Mouse (Mus musculus) liver, embryonic 13.5 days (tissue): ENCODE measurements around the gene Olfr905. TPM values are rescaled to one million over a fixed set of nuclear protein-coding genes. Genes with fewer than 3 reads are reported as not detected.

Source experiments
- ATAC-seq: fragments of 200-750 bp; cut with Nextera tagmentation; 2 replicates; pipeline ENCODE4 v1.8.0; 2017; ENCODE audit warnings: low read depth, mild to moderate bottlenecking, moderate number of reproducible peaks, moderate library complexity
- DNase-seq: peaks from one replicate; pipeline ENCODE4 v3.0.0; 2022
- H3K27ac ChIP-seq: fragments of 300-500 bp; sonication (generic); 2 replicates; pipeline ENCODE4 v1.5.1; 2015; ENCODE audit warnings: moderate library complexity, mild to moderate bottlenecking, inconsistent platforms
- H3K27me3 ChIP-seq: fragments of 300-500 bp; sonication (generic); 2 replicates; pipeline ENCODE4 v1.6.1; 2015; ENCODE audit warnings: mild to moderate bottlenecking, inconsistent platforms
- H3K36me3 ChIP-seq: fragments of 300-500 bp; sonication (generic); 2 replicates; pipeline ENCODE4 v1.6.1; 2015; ENCODE audit warnings: mild to moderate bottlenecking, inconsistent platforms
- H3K4me1 ChIP-seq: fragments of 300-500 bp; sonication (generic); replicated peaks from 2 replicates; pipeline ENCODE4 v1.6.1; 2015; ENCODE audit warnings: inconsistent platforms
- H3K4me2 ChIP-seq: fragments of 300-500 bp; sonication (generic); 2 replicates; pipeline ENCODE4 v1.6.1; 2015; ENCODE audit warnings: inconsistent platforms, mild to moderate bottlenecking, moderate library complexity
- H3K4me3 ChIP-seq: fragments of 300-500 bp; sonication (generic); replicated peaks from 2 replicates; pipeline ENCODE4 v1.5.1; 2015; ENCODE audit warnings: mild to moderate bottlenecking, inconsistent platforms
- H3K9ac ChIP-seq: fragments of 300-500 bp; sonication (generic); 2 replicates; pipeline ENCODE4 v1.6.1; 2015; ENCODE audit warnings: mild to moderate bottlenecking, inconsistent platforms
- H3K9me3 ChIP-seq: fragments of 300-500 bp; sonication (generic); replicated peaks from 2 replicates; pipeline ENCODE4 v1.6.1; 2016; ENCODE audit warnings: inconsistent platforms
- WGBS: fragments of 180-500 bp; shearing (Covaris S2); methylation state at CpG from one replicate; pipeline ENCODE4 v1.1.7; 2015; ENCODE audit not compliant: insufficient replicate concordance; 5-methylcytosine and 5-hydroxymethylcytosine counted together
- polyA plus RNA-seq: library from polyadenylated mRNA; unstranded; fragments of >200 nt; fragmentation: Nextera tagmentation; extraction: Ambion mirVana; gene quantifications from 2 replicates; pipeline ENCODE4 v1.2.1, GENCODE M21; 2015

Gene Olfr905
- not detected in 2 replicates for polyA plus RNA-seq

GRCm38 (mm10) chr9:38470807-38471206 is at the start of gene Olfr905:
TSS of gene Olfr905 (plus strand) at chr9:38471107.
- Histone ChIP-seq H3K4me2 (no peak within 1 kb of the TSS), H3K27me3 (no peaks in the 10 kb centered on the region), H3K9ac (no peak within 1 kb of the TSS), H3K36me3 (no peaks in the 10 kb centered on the region), H3K4me3 (no peak within 1 kb of the TSS), H3K9me3 (no peaks in the 10 kb centered on the region), H3K4me1 (no peaks in the 10 kb centered on the region), H3K27ac (no peak within 1 kb of the TSS)
- ATAC-seq: no peak
- DNase-seq: no peak

- no peak overlapping the region for H3K4me2 ChIP-seq
These were observed 47.1 kb upstream of the Olfr905 start for GRCm38 (mm10) chr9:38423801-38424200.

GRCm38 (mm10) chr9:38427026-38427425 is 43.9 kb upstream of the Olfr905 start:
- H3K9me3 ChIP-seq: no peaks in the 10 kb centered on the region
- no peaks in the 10 kb centered on the region for H3K4me1 ChIP-seq
- no peak overlapping the region for H3K4me3 ChIP-seq
- no peak overlapping the region for H3K9ac ChIP-seq
- ATAC-seq: no peak
- H3K36me3 ChIP-seq: no peaks in the 10 kb centered on the region
- no peak overlapping the region for H3K4me2 ChIP-seq
- WGBS: 23% methylated on average over 1 of the region's 1 CpGs
- no peak overlapping the region for H3K27ac ChIP-seq
- DNase-seq: no peak
- H3K27me3 ChIP-seq: no peaks in the 10 kb centered on the region

More at GRCm38 (mm10) chr9:38423801-38424200, 47.1 kb upstream of the Olfr905 start:
- Histone ChIP-seq H3K36me3 (no peaks in the 10 kb centered on the region), H3K4me3 (no peak overlapping the region), H3K27ac (no peak overlapping the region), H3K4me1 (no peaks in the 10 kb centered on the region), H3K27me3 (no peaks in the 10 kb centered on the region), H3K9ac (no peak overlapping the region), H3K9me3 (no peaks in the 10 kb centered on the region)
- ATAC-seq (no peak), DNase-seq (no peak)

GRCm38 (mm10) chr9:38429155-38429554 is 41.8 kb upstream of the Olfr905 start, which contains the start of gene Olfr901:
TSS of gene Olfr901 (plus strand) at chr9:38429455.
- no peaks in the 10 kb centered on the region for H3K9me3 ChIP-seq
- H3K36me3 ChIP-seq: no peaks in the 10 kb centered on the region
- ATAC-seq: no peak
- H3K9ac ChIP-seq: no peak within 1 kb of the TSS
- H3K4me3 ChIP-seq: no peak within 1 kb of the TSS
- H3K4me2 ChIP-seq: no peak within 1 kb of the TSS
- H3K27me3 ChIP-seq: no peaks in the 10 kb centered on the region
- no peak for DNase-seq
- H3K4me1 ChIP-seq: no peaks in the 10 kb centered on the region
- WGBS: 60% methylated on average over 1 of the region's 1 CpGs
- H3K27ac ChIP-seq: no peak within 1 kb of the TSS

GRCm38 (mm10) chr9:38447352-38447751 is 23.6 kb upstream of the Olfr905 start, which contains the start of gene Olfr902:
TSS of gene Olfr902 (plus strand) at chr9:38447652.
- Histone ChIP-seq H3K4me2 (no peak within 1 kb of the TSS), H3K27ac (no peak within 1 kb of the TSS), H3K4me1 (no peaks in the 10 kb centered on the region), H3K9me3 (no peaks in the 10 kb centered on the region), H3K36me3 (no peaks in the 10 kb centered on the region), H3K9ac (no peak within 1 kb of the TSS), H3K4me3 (no peak within 1 kb of the TSS), H3K27me3 (no peaks in the 10 kb centered on the region)
- no peak for ATAC-seq
- no peak for DNase-seq
- WGBS: 77% methylated on average over 5 of the region's 5 CpGs

GRCm38 (mm10) chr9:38462844-38463243 is 8.1 kb upstream of the Olfr905 start, which contains the start of gene Olfr904:
TSS of gene Olfr904 (plus strand) at chr9:38463144.
- DNase-seq: no peak
- Histone ChIP-seq H3K27me3 (no peaks in the 10 kb centered on the region), H3K9ac (no peak within 1 kb of the TSS), H3K4me1 (no peaks in the 10 kb centered on the region), H3K4me3 (no peak within 1 kb of the TSS), H3K9me3 (no peaks in the 10 kb centered on the region), H3K4me2 (no peak within 1 kb of the TSS), H3K36me3 (no peaks in the 10 kb centered on the region), H3K27ac (no peak within 1 kb of the TSS)
- no peak for ATAC-seq

- H3K4me3 ChIP-seq: no peak within 1 kb of the TSS
- DNase-seq (no peak), ATAC-seq (no peak)
- no peak within 1 kb of the TSS for H3K4me2 ChIP-seq
- no peaks in the 10 kb centered on the region for H3K9me3 ChIP-seq
- no peaks in the 10 kb centered on the region for H3K27me3 ChIP-seq
- WGBS: 58% methylated on average over 3 of the region's 3 CpGs
- H3K9ac ChIP-seq: no peak within 1 kb of the TSS
- no peaks in the 10 kb centered on the region for H3K36me3 ChIP-seq
- H3K27ac ChIP-seq: no peak within 1 kb of the TSS
- no peaks in the 10 kb centered on the region for H3K4me1 ChIP-seq
These were observed 15.9 kb downstream of the Olfr905 start, which contains the start of gene Olfr906 for GRCm38 (mm10) chr9:38486785-38487184. TSS of gene Olfr906 (plus strand) at chr9:38487085.

GRCm38 (mm10) chr9:38495501-38495900 is 24.6 kb downstream of the Olfr905 start, which contains the start of gene Olfr907:
TSS of gene Olfr907 (plus strand) at chr9:38495801.
- Histone ChIP-seq H3K36me3 (no peaks in the 10 kb centered on the region), H3K27me3 (no peaks in the 10 kb centered on the region), H3K4me1 (no peaks in the 10 kb centered on the region), H3K27ac (no peak within 1 kb of the TSS), H3K9ac (no peak within 1 kb of the TSS), H3K9me3 (no peaks in the 10 kb centered on the region), H3K4me2 (no peak within 1 kb of the TSS), H3K4me3 (no peak within 1 kb of the TSS)
- ATAC-seq (no peak), DNase-seq (no peak)
- WGBS: 56% methylated on average over 2 of the region's 2 CpGs

- no peak for ATAC-seq
- DNase-seq: no peak
- Histone ChIP-seq H3K36me3 (no peaks in the 10 kb centered on the region), H3K9ac (no peak overlapping the region), H3K4me1 (no peaks in the 10 kb centered on the region), H3K4me3 (no peak overlapping the region), H3K4me2 (no peak overlapping the region), H3K9me3 (no peaks in the 10 kb centered on the region; the same call in 1 of the 2 replicates), H3K27ac (no peak overlapping the region), H3K27me3 (no peaks in the 10 kb centered on the region)
- 32% methylated on average over 2 of the region's 2 CpGs for WGBS
These were observed 41.4 kb downstream of the Olfr905 start for GRCm38 (mm10) chr9:38512353-38512752.

- Histone ChIP-seq H3K4me2 (no peak within 1 kb of the TSS), H3K36me3 (no peaks in the 10 kb centered on the region), H3K9ac (no peak within 1 kb of the TSS), H3K27ac (no peak within 1 kb of the TSS), H3K4me1 (no peaks in the 10 kb centered on the region), H3K4me3 (no peak within 1 kb of the TSS), H3K9me3 (no peaks in the 10 kb centered on the region), H3K27me3 (no peaks in the 10 kb centered on the region)
- WGBS: 46% methylated on average over 1 of the region's 1 CpGs
- DNase-seq: no peak
- ATAC-seq: no peak
These were observed 50.4 kb downstream of the Olfr905 start, which contains the start of gene Olfr911-ps1 for GRCm38 (mm10) chr9:38521280-38521679. TSS of gene Olfr911-ps1 (plus strand) at chr9:38521580.
